Mouse (Mus musculus) embryo, embryonic 10.5 days (tissue): ENCODE measurements around the gene Orm1.
A peak's percentile ranks its signal among the peaks of the same experiment; 100 is the strongest.

Experiments
- DNase-seq: peaks from one replicate; pipeline ENCODE4 v3.0.0-alpha.2; 2015; ENCODE audit warnings: low spot score

Orm1 gene

DNA sequence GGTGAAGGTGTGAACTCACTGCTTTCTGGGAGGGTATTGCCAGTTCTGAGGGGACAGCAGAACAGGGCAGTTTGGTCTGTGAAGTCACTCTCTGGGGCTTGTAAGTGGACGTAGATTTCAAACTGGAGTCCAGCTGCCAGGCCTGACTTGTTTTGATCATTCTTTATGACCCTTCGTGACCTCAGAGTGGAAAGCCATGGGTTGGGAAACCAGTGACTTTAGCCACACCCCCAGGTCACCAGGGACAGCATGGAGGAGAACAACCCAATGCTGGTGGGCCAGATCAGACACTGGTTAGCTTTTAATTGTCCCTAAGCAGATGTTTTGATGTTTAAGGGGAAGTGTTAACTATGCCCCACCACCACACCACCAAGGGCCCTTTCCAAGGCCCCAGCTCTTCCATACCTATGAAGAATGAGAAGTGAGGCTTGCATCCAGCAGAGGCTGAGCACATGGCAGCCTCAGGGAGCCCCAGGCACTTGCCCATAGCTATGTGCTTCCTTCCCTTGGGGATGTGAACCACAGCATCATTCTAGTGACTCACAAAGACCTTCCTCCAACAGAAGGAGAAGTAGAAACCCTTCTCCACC, 12.7 kb downstream of the Orm1 start:
- no peak for DNase-seq

- DNase-seq = no peak
These were observed 15.5 kb downstream of the Orm1 start for GRCm38 (mm10) chr4:63359861-63360260.

- no peak for DNase-seq
These were observed 17.8 kb downstream of the Orm1 start, which contains the start of gene Orm2 for GRCm38 (mm10) chr4:63362150-63362549. Gene Orm2 (plus strand): TSS chr4:63362449.

GRCm38 (mm10) chr4:63368577-63368976, 24.2 kb downstream of the Orm1 start:
- peak; percentile 87 for DNase-seq

- no peak for DNase-seq
These were observed 26.5 kb downstream of the Orm1 start for GRCm38 (mm10) chr4:63370897-63371296.

DNA sequence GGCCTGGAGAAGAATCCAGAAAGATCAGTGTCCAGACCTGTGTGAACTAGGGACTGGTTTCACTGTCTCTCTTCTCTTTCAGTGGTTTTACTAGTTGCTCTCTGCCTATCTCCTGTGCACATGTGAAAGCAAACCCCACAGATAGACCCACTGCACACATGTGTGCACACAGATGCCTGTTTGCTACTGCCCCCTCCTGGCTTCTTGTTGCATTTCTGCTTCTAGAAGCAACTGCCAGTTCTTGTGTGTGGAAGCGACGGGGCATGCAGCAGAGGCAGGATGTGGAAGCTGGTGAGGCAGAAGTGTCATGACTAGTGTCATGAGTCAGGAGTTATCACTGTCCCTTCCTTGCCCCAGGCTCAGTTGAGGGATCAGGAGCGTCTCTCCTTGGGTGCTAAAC, 27.5 kb downstream of the Orm1 start:
- DNase-seq = peak; percentile 63

- no peak for DNase-seq
These were observed 29.0 kb downstream of the Orm1 start for GRCm38 (mm10) chr4:63373404-63373803.

DNA sequence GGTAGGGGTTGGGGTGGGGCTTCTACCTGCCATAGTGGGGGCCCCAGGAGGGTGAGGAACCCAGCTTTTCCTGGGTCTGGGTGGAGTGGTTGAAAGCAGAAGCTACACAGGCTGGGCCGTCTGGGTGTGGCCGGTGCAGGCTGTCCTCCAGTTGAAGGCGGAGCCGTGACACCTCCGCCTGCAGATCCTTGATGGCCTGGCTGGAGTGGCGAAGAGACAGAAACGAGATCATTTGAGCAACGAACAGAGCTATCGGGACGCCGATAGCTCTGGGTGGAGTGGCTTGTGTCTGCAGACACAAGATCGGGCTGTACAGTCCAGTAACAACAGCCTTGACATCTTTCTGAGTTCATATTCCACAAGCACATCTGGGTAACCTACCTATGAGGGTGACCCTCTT, 30.0 kb downstream of the Orm1 start:
- no peak for DNase-seq

- DNase-seq = no peak
These were observed 31.0 kb downstream of the Orm1 start for GRCm38 (mm10) chr4:63375367-63375766.

DNA sequence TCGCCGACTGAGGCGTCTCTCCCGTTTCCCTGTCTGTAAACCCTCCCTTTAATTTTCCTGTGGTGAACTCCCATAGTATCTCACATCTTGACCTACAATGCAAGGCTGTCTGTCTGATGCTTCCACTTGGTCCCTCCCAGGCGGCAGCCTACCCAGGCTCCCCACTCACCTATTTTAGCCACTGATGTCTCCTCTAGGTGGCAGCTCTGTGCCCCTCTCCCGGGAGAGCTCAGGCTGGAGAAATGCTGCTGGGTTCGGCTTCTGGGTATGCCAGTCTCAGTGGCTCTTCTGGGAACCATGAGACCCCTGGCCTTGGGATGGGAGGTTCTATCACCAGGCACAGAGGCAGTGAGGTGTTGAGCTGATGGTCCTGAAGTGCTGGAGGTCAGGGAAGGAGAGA, 33.1 kb downstream of the Orm1 start:
- DNase-seq = peak; percentile 13

- no peak for DNase-seq
These were observed 38.5 kb downstream of the Orm1 start for GRCm38 (mm10) chr4:63382676-63383369.

GRCm38 (mm10) chr4:63383474-63383873, 39.1 kb downstream of the Orm1 start:
- DNase-seq = no peak

DNA sequence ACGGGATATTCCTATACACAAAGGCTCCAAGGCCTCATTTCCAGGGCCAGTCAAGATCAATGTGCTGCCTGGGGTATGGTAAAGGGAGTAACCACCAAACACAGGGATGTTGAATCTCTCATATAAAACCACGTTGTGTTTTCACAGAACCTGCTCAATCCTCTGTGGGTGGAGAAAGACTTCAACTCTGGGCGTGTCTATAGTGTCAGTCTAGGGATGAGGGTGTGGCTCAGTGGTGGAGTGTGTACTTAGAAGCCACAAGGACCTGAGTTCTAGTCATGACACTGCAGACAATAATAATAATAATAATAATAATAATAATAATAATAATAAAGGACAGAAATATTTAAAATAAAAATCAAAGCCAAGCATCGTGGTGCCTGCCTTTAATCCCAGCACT, 39.9 kb downstream of the Orm1 start:
- DNase-seq = no peak

GRCm38 (mm10) chr4:63385253-63385652, 40.9 kb downstream of the Orm1 start:
- no peak for DNase-seq

DNA sequence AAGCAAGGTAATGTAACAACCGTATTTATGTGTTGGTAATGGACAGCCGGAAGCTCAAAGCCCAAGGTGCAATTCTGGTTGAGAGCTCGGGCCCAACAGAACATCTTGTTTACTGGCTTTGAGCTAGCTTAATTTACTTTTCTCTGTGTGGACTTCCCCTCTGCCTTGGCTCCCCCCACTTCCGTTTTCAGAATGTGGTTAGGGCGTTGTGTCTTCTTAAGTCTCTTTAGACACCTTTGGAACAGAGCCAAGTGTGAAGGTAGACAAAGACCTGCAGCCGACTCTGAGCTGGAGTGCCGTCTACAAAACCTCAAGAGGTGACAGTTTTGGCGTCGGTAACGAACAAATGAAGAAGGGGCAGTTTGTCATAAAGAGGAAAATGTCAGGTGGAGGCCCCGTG, 41.4 kb downstream of the Orm1 start:
- no peak for DNase-seq

GRCm38 (mm10) chr4:63388029-63388428, 43.7 kb downstream of the Orm1 start:
- no peak for DNase-seq

- DNase-seq = no peak
These were observed 44.9 kb downstream of the Orm1 start for GRCm38 (mm10) chr4:63389121-63389886.

DNA sequence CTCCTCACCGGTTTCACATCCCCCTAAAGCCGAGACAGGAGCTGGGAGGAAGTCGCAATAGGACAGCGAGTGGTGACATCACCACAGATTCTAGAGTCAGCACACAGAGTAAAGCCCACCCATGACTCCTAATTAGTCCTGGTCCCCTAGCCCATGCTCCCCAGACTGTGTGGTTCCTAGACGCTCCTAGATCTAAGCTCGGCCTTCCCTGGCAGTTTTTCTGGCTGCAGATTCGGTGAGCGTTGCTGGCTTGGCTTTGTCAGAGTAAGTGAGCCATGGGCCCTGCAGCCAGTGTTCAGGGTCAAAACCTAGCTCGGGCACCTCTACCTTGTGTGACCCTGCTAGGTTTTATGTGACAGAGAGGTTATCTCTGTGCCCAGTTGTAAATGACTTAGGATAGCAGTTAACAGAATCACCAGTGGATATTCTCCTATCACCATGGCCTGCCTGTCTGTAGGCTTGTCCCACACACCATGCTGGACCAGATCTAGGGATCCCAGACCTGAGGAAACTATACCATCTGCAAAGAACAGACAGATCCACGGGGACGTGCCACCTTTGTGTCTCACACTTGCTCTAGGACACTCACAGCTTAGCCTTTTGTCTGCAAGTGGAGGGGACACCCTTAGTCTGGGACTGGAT, 45.6 kb downstream of the Orm1 start:
- no peak for DNase-seq

DNA sequence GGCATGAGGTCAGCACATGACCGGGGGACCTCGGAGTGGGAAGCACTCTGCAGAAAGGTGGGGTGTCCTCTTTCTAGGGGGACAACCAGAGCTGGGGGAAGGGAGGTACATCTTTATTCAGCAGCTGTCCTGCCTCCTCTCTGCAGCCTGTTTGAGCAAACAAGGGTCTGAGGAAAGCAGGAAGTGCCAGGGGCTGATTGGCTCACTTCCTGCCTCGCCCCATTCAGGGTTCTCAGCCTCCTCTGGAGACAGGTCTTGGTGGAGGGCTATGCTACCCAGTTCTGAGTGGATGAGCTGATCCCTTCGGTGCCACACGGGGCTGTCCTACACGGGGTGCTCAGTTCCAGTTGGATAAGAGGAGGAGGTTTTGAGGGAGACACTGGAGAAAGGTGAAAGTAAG, 47.0 kb downstream of the Orm1 start:
- no peak for DNase-seq
